Mouse (Mus musculus): ENCODE results near the gene Scn3b.

- TF ChIP-seq POLR2A (IDR thresholded peaks at IDR 0.05; ENCODE audit: insufficient read depth, low read length) (no peak), CTCF (IDR thresholded peaks at IDR 0.05; ENCODE audit: low read depth, low read length) (no peak)
These were observed 29.0 kb downstream of the Scn3b start for GRCm38 (mm10) chr9:40297969-40298368.
